Mouse (Mus musculus): ENCODE measurements at regions not wholly inside any gene's neighbourhood (a gene's known extent, or its start where the extent isn't known, plus 50 kb on each side); places are given as distances from the start of the nearest gene placed in this dataset.

DNA sequence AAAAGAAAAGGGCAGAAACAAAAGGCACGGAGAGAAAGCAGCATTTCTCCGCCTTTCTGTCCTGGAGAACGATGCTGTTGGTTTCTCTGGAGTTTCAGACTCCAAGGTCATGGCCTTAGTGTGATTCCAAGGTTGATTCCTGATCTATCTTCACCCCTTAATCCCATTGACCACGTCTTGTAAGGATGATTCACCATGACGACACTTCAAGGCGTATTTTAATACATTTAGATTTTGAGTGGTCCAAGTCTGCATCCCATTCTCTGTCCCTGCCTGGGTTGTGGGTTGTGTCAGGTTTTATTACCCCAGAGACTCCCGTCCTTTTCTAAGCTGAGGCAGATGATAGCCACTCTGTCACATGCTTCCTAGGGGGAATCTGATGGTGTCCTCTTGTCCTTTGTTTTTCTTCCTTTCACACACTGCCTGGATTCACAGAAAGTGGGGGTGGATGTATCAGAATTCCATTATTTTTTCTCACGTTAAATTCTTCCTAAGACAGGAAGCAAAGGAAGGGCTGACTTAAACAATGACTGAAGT lies 505.0 kb upstream of the Tmpo start:
- H3K4me1 ChIP-seq (ENCODE audit: control insufficient read depth, insufficient read depth, low read length): no peaks in the 10 kb centered on the region
- TF ChIP-seq CTCF (IDR thresholded peaks at IDR 0.05; ENCODE audit: insufficient read depth, low read length) (no peak), POLR2A (IDR thresholded peaks at IDR 0.05; ENCODE audit: borderline replicate concordance, extremely low read depth, low read depth, low read length) (no peak)
- no peak for DNase-seq
- 61% methylated on average over 8 of the region's 8 CpGs for WGBS
- H3K4me3 ChIP-seq (replicated peaks; ENCODE audit: extremely low read depth, low read depth, low read length): no peak overlapping the region

DNA sequence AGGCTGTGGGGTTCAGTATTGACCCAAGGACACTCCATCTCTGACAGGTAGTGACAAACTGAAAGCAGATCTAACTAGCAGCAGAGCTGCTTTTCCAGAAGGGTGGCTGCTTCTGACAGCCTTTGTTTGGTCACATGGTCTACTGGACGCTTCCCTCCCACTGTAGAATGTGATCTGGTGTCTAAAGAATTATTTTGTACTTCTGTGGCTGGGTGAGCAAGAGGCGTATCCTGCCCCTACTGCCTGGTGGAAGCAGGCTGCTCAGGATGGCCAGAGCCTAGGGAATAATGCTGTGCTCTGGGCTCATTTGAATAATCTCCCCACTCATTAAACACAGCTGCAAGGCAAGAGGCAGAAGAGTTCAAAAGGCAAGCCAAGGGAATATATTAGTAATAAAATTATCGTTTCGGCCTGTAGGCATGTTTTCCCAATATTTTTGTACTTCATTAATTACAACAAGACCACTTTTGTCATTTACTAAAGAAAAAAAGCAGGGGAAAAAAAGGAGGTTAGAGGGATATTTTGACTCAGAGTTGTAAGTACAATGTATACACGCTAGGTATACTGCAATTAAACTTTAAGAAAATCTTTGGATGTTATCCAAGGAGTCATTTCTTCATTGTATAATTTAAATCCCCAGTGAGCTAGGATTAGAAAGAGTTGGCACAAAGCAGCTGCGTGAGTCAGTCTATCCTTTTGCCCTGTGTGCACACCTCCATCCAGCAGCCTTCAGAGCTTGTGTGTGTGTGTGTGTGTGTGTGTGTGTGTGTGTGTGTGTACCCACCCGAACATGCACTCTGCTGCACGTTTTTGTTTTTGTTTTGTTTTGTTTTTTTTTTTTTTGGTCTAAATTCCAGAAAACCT lies 504.3 kb upstream of the Tmpo start:
- 47% methylated on average over 8 of the region's 8 CpGs for WGBS
- TF ChIP-seq CTCF (IDR thresholded peaks at IDR 0.05; ENCODE audit: insufficient read depth, low read length) (no peak), POLR2A (IDR thresholded peaks at IDR 0.05; ENCODE audit: borderline replicate concordance, extremely low read depth, low read depth, low read length) (no peak)
- no peak for DNase-seq
- Histone ChIP-seq H3K4me3 (replicated peaks; ENCODE audit: extremely low read depth, low read depth, low read length) (no peak overlapping the region), H3K4me1 (ENCODE audit: control insufficient read depth, insufficient read depth, low read length) (no peaks in the 10 kb centered on the region)

DNA sequence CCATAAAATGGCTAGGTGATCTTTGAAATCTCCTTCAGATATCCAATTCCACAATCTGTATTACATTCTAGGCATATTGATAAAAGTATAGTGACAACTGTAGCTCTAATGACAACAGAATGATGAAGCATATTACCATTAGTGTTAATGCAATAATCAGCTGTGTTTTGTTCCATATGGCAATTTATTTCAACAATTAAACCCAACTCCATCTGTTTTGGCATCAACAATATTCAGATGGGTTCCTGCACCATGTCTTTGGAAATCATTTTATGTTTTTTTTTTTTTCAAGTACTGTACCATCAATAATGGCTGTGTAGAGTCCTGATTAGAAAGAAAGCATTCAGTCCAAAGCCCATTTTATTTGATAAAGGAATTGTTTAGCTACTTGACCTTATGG lies 498.5 kb upstream of the Tmpo start:
- H3K4me1 ChIP-seq (ENCODE audit: control insufficient read depth, insufficient read depth, low read length): no peaks in the 10 kb centered on the region
- no peak overlapping the region for H3K4me3 ChIP-seq (replicated peaks; ENCODE audit: extremely low read depth, low read depth, low read length)
- TF ChIP-seq POLR2A (IDR thresholded peaks at IDR 0.05; ENCODE audit: borderline replicate concordance, extremely low read depth, low read depth, low read length): no peak
- TF ChIP-seq CTCF (IDR thresholded peaks at IDR 0.05; ENCODE audit: insufficient read depth, low read length): no peak
- DNase-seq: no peak

DNA sequence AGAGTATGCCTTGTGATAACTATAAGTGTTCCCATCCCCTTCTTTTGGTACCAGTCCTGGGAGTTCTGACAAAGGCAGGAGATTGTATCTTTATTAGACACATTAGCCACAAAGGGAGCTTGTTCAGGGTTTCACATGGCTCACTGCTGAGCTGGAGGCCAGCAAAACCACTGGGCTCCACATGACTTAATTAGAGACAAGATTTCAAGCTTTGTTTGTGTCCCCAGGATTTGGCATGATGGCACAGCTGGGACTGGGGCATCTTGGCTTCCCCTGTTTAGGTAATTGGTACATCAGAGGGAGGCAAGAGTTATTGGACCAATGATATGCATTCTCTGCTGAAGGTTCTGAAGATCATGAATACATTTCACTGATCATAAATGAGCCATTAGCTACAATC lies 456.8 kb upstream of the Tmpo start:
- no peak for DNase-seq
- no peak for TF ChIP-seq CTCF (IDR thresholded peaks at IDR 0.05; ENCODE audit: insufficient read depth, low read length)
- no peak for TF ChIP-seq POLR2A (IDR thresholded peaks at IDR 0.05; ENCODE audit: borderline replicate concordance, extremely low read depth, low read depth, low read length)
- Histone ChIP-seq H3K4me3 (replicated peaks; ENCODE audit: extremely low read depth, low read depth, low read length) (no peak overlapping the region), H3K4me1 (ENCODE audit: control insufficient read depth, insufficient read depth, low read length) (no peaks in the 10 kb centered on the region)

DNA sequence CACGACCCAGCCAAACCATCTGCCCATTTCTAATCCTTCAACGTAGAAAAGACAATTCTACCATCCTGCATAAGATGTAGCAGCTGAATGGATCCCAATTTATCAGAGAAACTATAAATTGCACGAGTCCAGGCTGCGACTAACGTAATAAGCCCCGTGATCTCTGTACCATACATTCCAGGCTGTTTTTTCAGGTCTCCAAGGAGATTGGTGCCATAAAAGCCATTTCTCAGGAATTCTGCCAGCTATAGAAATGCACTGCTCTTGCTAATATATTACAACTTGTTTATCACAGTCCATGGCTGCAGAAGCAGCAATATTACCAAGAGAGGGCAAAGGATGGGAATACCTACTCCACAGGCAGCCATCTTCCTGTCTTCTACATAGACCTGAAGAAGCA lies 447.6 kb upstream of the Tmpo start:
- DNase-seq: no peak
- 74% methylated on average over 6 of the region's 6 CpGs for WGBS
- no peak overlapping the region for H3K4me3 ChIP-seq (replicated peaks; ENCODE audit: extremely low read depth, low read depth, low read length)
- TF ChIP-seq POLR2A (IDR thresholded peaks at IDR 0.05; ENCODE audit: borderline replicate concordance, extremely low read depth, low read depth, low read length): no peak
- no peak for TF ChIP-seq CTCF (IDR thresholded peaks at IDR 0.05; ENCODE audit: insufficient read depth, low read length)
- no peaks in the 10 kb centered on the region for H3K4me1 ChIP-seq (ENCODE audit: control insufficient read depth, insufficient read depth, low read length)

DNA sequence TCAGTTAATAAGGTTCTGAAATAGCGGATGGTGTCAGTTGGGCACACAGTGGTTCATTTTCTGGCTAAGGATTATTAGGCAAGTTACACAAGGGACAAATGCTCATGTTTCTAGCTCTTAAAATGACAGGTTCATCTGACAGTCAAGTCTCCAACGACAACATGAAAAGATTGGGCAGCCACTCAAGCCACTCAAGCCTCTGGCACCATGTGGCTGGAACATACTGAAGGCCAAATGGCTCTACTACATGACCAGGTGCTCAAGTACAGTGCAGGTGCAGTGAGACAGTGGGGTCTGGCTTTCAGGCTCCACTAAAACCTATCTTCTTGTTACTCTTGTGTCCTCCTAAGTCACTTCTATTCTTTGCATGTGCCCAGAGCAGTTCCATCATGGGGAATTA lies 441.2 kb upstream of the Tmpo start:
- no peak for TF ChIP-seq POLR2A (IDR thresholded peaks at IDR 0.05; ENCODE audit: borderline replicate concordance, extremely low read depth, low read depth, low read length)
- TF ChIP-seq CTCF (IDR thresholded peaks at IDR 0.05; ENCODE audit: insufficient read depth, low read length): no peak
- Histone ChIP-seq H3K4me1 (ENCODE audit: control insufficient read depth, insufficient read depth, low read length) (no peaks in the 10 kb centered on the region), H3K4me3 (replicated peaks; ENCODE audit: extremely low read depth, low read depth, low read length) (no peak overlapping the region)
- DNase-seq: no peak
- WGBS: 68% methylated on average over 2 of the region's 2 CpGs

DNA sequence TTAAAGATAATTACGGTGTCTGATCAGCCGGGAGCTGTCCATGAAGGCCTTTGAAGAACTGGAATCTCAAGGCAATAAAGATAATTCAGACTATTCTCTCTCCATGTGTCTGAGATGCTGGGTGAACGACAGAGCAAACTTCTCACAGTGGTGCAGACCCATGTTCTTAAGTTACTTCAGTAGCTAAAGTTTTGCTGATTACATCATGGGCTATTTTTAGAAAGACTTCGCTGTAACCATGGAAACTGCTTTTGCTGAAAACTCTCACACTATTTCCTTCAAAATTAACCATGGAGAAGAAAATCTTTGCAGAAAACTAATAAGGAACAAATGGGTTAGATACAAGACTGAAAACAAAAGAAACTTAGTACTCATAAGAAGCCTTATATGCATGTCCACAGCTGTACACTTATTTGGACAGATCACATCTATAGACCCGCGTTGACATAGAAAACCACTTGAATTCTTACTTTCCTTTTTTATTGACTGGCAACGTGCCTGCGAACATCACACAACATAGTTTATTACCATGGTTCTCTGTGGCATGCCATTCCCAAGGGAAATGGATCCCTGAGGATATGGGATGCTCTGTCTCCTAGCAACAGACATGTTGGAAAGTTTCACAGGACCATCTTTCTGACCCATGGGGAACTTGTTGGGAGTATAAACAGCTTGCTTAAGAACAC lies 432.8 kb upstream of the Tmpo start:
- 69% methylated on average over 8 of the region's 8 CpGs for WGBS
- Histone ChIP-seq H3K4me1 (ENCODE audit: control insufficient read depth, insufficient read depth, low read length) (no peaks in the 10 kb centered on the region), H3K4me3 (replicated peaks; ENCODE audit: extremely low read depth, low read depth, low read length) (no peak overlapping the region)
- DNase-seq: no peak
- TF ChIP-seq CTCF (IDR thresholded peaks at IDR 0.05; ENCODE audit: insufficient read depth, low read length) (no peak), POLR2A (IDR thresholded peaks at IDR 0.05; ENCODE audit: borderline replicate concordance, extremely low read depth, low read depth, low read length) (no peak)

DNA sequence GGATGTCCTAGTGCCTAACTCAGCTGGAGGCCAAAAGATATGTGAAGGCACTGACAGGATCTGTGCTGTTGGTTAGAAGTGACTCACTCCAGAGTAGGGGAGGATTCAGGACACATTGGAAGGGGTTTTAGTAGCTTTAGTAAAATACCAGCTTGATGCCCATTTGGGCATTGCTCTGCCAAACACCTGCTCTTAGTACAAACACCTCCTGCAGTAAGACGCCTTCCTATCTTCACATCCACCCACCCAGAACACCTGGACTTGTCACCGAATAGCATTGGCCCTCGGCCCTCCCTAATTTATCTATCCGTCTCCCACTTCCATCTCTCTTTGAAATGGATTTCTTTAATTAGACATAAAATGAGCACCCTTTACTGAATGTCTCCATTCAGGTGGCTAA lies 430.9 kb upstream of the Tmpo start:
- TF ChIP-seq POLR2A (IDR thresholded peaks at IDR 0.05; ENCODE audit: borderline replicate concordance, extremely low read depth, low read depth, low read length) (no peak), CTCF (IDR thresholded peaks at IDR 0.05; ENCODE audit: insufficient read depth, low read length) (no peak)
- 91% methylated on average over 4 of the region's 4 CpGs for WGBS
- Histone ChIP-seq H3K4me3 (replicated peaks; ENCODE audit: extremely low read depth, low read depth, low read length) (no peak overlapping the region), H3K4me1 (ENCODE audit: control insufficient read depth, insufficient read depth, low read length) (no peaks in the 10 kb centered on the region)
- DNase-seq: no peak

DNA sequence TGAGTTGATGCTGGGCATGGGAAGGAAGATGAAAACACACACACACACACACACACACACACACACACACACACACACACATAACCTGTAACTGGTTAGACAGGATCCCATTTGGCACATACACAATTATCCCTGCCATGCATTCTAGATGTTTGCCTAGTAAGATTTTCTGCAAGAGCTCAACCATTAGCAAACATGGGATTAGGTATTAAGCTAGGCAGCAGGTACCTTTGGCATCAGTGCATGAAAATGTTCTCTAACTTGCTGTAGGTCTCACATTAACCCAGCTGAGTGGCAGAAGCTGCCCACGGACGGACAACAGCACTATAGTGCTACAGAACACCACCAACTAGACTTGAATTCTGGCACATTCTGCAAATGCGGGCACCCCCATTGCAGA lies 413.8 kb upstream of the Tmpo start:
- no peak overlapping the region for H3K4me3 ChIP-seq (replicated peaks; ENCODE audit: extremely low read depth, low read depth, low read length)
- no peak for DNase-seq
- H3K4me1 ChIP-seq (ENCODE audit: control insufficient read depth, insufficient read depth, low read length): no peaks in the 10 kb centered on the region
- WGBS: 73% methylated on average over 3 of the region's 3 CpGs
- TF ChIP-seq POLR2A (IDR thresholded peaks at IDR 0.05; ENCODE audit: borderline replicate concordance, extremely low read depth, low read depth, low read length) (no peak), CTCF (IDR thresholded peaks at IDR 0.05; ENCODE audit: insufficient read depth, low read length) (no peak)

DNA sequence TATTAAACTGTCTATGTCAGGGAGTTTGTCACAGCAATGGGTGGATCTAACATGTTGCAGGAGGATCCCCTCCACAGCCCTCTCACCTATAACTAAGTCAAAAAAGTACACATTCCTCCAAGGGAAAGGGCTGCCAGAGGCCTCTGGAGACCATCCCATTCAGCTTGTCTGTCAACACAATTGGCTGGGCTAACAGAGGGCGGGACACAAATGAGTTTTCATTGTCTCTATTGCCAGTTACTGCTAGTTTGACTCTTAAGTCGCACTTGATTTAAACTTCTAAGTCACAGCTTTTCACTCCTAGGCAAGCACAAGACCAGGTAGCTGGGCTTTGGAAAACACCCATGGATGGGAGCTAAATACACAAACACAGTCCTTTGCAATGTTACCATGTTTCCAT lies 412.3 kb upstream of the Tmpo start:
- no peak overlapping the region for H3K4me3 ChIP-seq (replicated peaks; ENCODE audit: extremely low read depth, low read depth, low read length)
- TF ChIP-seq CTCF (IDR thresholded peaks at IDR 0.05; ENCODE audit: insufficient read depth, low read length) (no peak), POLR2A (IDR thresholded peaks at IDR 0.05; ENCODE audit: borderline replicate concordance, extremely low read depth, low read depth, low read length) (no peak)
- H3K4me1 ChIP-seq (ENCODE audit: control insufficient read depth, insufficient read depth, low read length): no peaks in the 10 kb centered on the region
- 62% methylated on average over 2 of the region's 2 CpGs for WGBS
- no peak for DNase-seq

Data from lung, adult 2 months (tissue).